Mouse (Mus musculus): ENCODE measurements around the gene Sfpq.
"Not testable (repeated sequence)": the region's sequence is repeated elsewhere in the genome, so short reads cannot be mapped to it uniquely, and the experiment has no call there.

The Sfpq gene

DNA sequence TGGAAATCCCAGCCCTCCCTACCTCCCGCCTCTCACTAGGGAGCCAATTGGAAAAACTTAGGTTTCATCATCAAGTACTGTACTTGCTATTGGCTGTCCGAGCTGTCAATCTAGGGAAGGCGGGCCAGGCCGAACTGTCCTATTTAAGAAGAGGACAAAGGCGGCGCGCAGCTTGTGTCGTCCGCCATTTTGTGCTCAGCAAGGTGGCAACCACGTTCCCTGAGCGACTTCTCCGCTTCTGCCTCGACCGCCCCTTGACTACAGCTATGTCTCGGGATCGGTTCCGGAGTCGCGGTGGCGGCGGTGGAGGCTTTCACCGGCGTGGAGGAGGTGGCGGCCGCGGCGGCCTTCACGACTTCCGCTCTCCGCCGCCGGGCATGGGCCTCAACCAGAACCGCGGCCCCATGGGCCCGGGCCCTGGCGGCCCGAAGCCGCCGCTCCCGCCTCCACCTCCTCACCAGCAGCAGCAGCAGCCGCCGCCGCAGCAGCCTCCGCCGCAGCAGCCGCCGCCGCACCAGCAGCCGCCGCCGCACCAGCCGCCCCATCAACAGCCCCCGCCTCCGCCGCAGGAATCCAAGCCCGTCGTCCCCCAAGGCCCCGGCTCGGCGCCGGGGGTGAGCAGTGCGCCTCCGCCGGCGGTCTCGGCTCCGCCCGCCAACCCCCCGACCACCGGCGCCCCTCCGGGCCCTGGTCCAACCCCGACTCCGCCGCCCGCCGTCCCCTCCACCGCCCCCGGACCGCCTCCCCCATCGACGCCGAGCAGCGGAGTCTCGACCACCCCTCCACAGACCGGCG lies at the start of gene Sfpq:
Sfpq (plus strand) TSS at position 174 of the 795 bp plus-strand sequence.
- DNase-seq (ENCODE audit: extremely low read depth, low read depth, low spot score) = peak; percentile 85

DNA sequence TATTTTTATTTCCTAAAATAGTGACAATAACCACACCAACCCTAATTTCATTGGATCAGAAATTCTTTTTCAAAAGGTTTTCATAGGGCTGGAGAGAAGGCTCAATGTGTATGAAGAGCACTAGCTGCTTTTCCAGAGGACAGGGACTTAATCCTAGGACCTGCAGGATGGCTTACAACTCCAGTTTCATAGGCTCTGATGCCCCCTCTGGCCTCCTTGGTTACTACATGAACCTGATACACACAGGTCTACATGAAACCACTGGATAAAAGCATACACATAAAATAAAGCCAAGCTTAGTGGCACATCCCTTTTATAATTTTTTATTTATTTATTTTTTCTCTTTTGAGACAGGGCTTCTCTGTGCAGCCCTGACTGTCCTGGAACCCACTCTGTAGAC lies 43.7 kb upstream of the Sfpq start:
- DNase-seq (ENCODE audit: extremely low read depth, low read depth, low spot score) = no peak

DNA sequence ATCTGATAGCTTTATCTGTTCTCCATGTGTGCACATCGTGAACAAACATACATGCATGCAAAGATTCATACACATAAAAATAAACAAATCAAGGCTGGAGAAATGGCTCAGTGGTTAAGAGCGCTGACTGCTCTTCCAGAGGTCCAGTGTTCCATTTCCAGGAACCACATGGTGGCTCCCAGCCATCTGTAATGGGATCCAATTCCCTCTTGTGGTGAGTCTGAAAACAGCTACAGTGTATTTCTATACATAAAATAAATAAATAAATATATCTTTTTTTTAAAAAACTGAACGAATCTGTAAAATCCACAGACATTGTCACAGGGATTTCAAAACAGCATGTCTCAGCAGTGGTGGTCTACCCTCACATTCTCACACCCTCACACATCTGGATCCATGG lies 42.4 kb upstream of the Sfpq start:
- DNase-seq (ENCODE audit: extremely low read depth, low read depth, low spot score) = no peak

DNA sequence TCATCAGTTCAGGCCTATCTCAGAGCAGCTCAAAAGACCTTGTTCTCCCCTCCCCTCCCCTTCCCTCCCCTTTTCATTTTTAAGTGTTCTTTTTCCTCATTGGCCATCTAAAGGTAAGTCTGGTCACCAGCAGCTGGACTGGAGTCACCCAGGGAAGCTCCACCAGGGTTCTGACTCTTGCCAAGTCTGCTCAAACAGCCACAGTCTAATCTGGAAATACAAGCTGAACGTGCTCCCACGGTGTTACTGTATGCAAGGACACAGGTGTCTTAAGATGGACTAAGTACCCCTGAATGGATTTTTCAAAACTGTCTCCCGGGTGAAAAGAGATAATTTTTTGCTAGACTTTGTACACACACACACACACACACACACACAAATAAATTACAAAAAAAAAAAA lies 37.8 kb upstream of the Sfpq start:
- DNase-seq (ENCODE audit: extremely low read depth, low read depth, low spot score) = peak; percentile 70

DNA sequence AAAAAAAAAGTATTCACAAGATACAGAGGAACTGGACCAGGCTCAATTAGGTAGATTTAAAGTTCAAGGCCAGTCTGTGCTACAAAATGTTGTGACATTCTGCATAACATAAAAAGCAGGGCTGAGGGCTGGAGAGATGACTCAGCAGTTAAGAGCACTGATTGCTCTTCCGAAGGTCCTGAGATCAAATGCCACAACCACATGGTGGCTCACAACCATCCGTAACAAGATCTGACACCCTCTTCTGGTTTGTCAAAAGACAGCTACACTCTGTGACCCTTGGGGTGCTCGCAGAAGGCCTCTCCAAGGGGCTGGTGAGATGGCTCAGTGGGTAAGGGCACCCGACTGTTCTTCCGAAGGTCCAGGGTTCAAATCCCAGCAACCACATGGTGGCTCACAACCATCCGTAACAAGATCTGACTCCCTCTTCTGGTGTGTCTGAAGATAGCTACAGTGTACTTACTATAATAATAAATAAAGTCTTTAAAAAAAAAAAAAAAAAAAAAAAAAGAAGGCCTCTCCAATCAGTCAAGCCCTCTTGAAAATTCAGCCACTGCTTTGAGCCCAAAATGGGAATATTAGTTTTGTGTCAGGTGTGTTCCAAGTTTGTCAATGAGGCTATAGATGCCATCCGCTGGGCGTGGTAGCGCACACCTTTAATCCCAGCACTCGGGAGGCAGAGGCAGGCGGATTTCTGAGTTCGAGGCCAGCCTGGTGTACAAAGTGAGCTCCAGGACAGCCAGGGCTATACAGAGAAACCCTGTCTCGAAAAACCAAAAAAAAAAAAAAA lies 37.2 kb upstream of the Sfpq start:
- not testable (repeated sequence) for DNase-seq (ENCODE audit: extremely low read depth, low read depth, low spot score)

DNA sequence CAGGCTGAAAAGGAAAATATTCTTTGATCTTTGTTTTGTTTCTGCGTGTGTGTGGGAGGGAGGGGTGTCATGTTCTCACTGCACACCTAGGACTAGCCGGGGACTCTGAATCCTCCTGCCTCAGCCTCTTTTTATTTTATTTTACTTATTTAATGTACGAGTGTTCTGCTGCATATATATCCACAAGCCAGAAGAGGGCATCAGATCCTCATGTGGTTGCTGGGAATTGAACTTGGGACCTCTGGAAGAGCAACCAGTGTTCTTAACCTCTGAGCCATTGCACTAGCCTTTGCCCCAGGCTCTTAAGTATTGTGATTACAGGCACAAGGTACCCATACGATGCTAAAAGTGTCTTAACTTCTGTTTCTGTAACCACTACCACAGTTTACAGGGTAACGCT lies 34.4 kb upstream of the Sfpq start:
- no peak for DNase-seq (ENCODE audit: extremely low read depth, low read depth, low spot score)

DNA sequence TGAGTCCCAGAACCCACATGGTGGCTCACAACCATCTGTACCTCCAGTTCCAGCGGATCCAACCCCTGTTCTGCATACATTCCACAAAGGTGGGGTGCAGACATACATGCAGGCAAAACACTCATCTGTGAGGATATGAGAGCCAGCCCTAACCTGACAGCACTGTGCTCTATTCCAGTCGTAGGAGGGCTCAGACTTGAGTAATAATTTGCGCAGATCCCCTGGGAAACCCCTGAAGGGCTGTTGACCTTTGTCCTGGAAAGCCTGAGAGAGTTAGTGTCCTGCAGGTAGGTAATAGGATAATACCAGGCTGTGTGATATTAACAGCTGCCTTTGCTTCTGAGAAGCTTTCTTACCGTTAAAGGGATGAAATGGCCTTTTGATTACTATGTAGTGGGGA lies 32.6 kb upstream of the Sfpq start:
- no peak for DNase-seq (ENCODE audit: extremely low read depth, low read depth, low spot score)

DNA sequence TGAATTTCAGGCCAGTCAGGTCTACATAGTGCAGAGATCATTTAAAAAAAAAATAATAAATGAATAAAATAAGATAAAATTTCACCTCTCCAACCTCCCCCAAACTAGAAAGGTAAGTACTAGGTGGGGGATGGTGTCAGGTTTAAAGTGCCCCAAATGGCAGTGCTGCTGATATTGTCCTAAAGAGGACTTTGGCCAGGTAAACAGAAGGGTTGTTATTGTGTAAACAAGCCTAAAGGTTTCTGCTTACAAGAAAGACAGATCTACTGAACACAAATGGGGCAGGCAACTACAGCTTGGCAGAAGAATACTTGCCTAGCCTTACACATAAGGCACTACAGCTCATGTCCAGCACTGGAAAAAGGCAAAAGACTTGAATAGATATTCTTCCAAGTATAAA lies 30.6 kb upstream of the Sfpq start:
- no peak for DNase-seq (ENCODE audit: extremely low read depth, low read depth, low spot score)

DNA sequence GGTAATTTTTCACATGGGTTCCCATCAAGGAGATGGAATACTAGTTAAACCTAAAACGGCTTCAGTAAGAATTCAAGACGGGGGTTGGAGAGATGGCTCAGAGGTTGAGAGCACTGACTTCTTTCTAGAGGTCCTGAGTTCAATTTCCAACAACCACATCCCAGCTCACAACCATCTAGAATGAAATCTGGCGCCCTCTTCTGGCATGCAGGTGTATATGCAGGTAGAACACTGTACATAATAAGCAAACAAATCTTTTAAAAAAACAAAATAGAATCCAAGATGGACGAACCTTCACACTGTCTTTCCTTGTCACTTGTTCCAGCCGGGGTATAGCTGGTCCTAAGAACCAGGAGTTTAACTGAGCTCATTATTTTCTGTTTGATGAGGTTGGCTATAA lies 28.8 kb upstream of the Sfpq start:
- DNase-seq (ENCODE audit: extremely low read depth, low read depth, low spot score) = no peak

DNA sequence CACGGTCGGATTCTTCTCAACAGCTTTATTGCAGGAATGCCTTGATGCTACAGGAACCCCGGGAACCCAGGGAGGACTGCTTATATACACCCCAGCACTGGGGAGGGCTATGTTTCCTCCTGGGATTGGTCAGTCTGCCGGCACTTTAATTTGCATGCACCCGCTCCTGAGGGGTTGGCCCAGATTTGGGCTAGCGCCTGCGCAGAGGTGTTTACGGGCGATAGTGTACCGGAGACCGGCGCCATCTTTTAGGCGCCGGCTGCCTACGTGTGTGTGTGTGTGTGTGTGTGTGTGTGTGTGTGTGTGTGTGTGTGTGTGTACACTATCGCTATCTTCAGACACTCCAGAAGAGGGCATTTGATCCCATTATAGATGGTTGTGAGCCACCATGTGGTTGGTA lies 21.8 kb upstream of the Sfpq start:
- not testable (repeated sequence) for DNase-seq (ENCODE audit: extremely low read depth, low read depth, low spot score)

DNA sequence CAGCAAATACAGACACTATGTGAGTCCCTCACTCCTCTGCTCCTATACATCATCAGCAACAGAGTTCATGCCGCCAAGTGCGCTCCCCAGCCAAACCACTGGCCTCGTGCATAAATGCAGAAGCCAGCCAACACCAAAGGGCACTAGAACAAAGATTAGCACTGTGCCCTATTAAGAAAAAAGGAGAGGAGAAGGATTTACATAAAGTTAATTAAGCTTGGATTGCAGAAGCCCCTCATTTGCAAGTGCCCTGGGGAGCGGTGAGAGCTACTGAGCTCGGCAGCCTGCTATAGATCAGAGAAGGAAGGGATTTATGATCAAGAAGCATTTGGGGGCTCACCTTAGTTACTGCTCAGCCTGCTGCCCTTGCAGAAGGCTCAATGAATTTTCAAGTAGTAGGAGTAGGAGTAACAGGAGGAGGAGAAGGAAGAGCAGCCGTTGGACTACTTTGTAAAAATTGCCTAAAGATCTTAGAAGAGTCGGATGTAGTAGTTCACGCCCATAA lies 20.5 kb upstream of the Sfpq start:
- no peak for DNase-seq (ENCODE audit: extremely low read depth, low read depth, low spot score)

DNA sequence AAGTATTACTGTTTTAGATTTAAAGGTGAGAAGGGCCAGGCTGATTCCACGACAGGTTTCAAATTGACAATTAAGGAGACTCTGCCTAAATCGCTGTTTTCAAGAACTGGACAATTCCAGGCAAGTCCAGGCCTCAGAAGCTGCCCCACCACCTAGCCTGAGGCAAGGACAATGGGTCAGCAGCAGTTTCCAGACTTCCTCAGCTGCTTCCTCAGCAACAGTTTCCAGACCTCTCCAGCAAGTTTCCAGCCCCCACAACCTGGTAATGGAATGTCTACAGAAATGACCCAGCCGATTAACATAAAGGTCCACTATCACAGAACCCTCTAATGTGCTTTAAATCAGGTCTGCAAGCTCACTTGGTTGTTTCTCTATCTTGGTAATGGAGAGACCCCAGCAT lies 16.7 kb upstream of the Sfpq start:
- no peak for DNase-seq (ENCODE audit: extremely low read depth, low read depth, low spot score)

DNA sequence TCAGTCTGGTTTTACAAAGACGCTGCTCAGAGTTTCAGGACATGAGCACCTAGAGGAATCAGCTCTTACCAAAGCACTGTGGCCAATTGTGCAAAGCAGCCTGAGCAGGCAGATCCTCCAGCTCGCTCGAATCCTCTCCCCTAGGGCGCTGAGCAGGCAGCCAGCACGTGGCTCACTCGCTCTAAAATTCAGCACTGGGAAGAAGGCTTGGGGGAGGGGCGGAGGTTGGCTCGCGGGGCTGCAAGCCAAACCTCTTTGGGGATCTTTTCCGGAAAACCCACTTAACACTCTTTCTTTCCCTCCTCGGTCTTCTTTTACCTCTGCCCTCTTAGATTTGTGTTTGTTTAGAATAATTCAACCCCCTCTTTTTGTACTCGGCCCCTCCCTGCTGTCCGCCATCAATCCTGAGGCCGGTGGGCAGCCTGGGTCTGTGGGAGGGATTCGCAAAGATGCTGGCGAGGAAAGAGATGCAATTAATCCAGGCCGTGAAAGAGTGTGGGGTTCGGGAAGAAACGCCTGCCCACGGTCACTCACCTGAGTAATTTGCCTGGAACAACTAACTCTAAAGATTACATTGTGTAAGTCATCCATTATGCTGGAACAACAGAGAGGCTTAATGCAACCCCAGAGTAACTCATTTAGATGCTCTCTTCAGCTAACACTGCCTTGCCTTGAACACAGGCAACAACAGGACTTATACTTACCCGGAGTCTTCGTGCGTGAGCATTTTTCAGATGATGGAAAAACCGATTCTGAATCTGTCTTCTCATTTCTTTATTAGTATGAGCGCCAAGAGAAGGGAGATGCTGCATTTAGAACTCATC lies 15.8 kb upstream of the Sfpq start:
- DNase-seq (ENCODE audit: extremely low read depth, low read depth, low spot score) = no peak

DNA sequence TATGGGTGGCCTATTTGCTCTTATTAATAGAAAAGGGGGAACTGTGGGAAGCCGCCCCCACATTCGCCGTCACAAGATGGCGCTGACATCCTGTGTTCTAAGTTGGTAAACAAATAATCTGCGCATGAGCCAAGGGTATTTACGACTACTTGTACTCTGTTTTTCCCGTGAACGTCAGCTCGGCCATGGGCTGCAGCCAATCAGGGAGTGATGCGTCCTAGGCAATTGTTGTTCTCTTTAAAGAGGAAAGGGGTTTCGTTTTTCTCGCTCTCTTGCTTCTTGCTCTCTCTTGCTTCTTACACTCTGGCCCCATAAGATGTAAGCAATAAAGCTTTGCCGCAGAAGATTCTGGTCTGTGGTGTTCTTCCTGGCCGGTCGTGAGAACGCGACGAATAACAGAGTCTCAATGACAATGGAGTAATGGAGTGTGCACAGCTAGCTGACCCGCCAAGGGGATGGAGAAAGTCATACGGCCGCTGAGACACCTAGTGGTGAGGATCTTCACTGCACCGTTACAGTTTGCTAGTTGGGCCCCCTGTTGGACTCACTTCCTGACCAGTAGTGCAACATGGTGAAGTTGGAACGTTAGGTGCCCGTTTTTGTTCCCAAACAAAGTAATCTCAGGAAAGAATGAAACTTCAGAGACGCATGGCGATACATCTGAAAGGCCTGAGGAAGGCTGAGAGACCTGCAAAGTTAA lies 5.7 kb upstream of the Sfpq start:
- DNase-seq (ENCODE audit: extremely low read depth, low read depth, low spot score) = not testable (repeated sequence)

DNA sequence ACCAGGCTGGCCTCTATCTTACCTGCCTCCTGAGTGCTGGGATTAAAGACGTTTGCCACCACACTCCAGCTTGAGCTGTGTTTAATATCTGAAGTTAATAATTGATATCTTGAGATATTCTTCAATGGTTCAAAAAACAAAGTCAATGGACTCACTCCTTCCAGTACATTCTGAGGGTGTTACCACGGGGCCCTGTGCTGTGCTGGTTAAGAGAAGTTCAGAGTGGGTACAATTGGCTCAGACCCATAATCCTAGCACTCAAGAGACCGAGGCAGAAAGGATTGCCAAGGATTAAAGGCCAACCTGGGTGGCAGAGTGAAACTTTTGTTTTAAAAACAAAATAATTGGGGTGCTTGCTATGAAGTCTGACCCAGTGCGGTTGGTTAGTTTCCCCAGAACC lies 4.8 kb upstream of the Sfpq start:
- no peak for DNase-seq (ENCODE audit: extremely low read depth, low read depth, low spot score)

DNA sequence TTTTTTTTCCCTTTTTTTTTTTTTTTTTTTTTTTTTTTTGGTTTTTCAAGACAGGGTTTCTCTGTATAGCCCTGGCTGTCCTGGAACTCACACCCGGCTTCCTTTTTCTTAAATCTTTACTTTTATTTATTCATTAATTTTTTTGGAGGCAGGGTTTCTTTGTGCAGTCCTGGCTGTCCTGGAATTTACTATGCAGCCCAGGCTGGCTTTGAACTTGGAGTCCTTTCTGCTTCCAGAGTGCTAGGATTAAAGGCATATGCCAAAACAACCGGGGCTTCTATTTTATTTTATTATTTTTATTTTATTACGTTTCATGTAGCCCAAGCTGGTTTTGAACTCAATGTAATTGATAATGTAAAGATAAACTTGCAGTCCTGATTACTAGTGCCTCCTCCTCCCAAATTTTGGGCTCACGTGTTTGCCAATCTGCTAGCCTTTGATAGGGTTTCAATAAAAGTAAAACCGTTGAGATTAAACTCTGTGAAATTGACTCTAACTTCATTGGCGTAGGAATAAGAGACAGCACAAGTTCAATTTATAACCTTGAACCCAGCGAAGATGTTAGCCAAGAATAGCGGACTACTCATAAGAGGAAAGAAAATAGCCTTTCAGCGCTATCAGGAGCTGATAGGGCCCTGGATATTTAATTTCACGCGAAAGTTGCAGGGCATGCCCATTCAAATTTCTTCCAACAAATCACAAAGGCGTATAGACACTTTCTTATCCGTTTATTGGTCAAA lies 543 bp upstream of the Sfpq start:
- DNase-seq (ENCODE audit: extremely low read depth, low read depth, low spot score) = no peak

DNA sequence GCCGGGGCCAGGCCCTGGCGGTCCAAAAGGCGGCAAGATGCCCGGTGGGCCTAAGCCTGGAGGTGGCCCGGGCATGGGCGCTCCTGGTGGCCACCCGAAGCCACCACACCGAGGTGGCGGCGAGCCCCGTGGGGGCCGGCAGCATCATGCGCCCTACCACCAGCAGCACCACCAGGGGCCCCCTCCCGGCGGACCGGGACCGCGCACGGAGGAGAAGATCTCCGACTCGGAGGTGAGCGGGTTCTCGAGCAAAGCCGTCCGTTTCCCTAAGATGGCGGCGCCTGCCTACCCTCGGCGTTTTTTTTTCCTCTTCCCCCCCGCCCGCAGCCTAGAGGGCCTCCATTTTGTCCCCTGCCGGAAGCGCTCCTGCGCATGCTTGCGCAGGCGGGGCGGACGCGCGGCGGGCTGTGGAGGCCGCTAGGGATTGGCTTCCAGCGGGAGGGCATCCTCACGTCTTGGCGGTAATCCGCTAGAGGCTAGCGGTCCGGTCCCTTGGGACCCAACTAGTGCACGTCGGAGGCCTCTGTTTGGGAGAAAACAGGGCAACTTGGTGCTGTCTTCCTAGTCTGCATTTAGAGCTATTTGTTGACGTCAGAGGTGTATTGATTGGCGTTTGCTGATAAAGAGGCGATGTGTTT lies 984 bp downstream of the Sfpq start:
- DNase-seq (ENCODE audit: extremely low read depth, low read depth, low spot score) = no peak

DNA sequence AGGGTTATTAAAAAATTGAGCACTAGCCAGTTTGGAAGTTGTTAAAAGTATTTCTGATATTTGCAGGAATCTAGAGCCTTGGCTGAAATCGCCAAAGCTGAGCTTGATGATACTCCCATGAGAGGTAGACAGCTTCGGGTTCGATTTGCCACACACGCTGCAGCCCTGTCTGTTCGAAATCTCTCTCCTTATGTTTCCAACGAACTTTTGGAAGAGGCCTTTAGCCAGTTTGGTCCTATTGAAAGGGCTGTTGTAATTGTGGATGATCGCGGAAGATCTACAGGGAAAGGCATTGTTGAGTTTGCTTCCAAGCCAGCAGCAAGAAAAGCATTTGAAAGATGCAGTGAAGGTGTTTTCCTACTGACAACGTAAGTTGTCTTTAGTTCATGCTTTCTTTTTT lies 2.1 kb downstream of the Sfpq start:
- no peak for DNase-seq (ENCODE audit: extremely low read depth, low read depth, low spot score)

DNA sequence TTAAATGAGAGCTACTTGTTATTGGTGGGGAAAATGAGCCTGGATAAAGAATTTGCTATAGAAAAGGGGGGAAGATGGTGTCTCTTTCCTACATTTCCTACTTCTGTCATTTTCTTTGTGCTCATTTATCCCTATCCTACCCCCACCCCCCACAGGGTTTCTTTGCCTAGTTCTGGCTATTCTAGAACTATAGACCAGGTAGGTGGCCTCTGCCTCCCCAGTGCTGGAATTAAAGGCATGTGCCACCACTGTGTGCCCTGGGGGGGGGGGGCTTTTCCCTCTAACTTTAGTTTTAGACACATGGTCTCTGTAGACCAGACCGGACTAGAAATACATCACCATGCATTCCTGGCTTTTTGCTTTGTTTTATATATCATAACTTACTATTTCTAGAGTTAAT lies 3.1 kb downstream of the Sfpq start:
- DNase-seq (ENCODE audit: extremely low read depth, low read depth, low spot score) = no peak

DNA sequence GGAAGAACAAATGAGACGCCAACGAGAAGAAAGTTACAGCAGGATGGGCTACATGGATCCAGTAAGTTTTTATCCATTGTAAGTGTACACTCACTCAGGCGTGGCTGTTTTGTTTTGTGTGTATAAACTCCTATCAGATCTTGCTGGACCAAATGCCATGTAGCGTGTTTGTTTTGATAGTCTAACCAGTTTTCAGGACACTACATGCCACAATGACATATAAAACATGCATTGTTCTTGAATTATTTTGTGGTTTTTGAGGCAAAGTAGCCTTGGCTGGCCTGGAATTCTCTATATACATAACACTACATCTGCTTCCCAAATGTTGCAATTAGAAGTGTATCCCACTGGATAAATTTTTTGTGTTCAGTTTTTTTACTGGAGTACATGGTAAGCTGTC lies 5.7 kb downstream of the Sfpq start:
- no peak for DNase-seq (ENCODE audit: extremely low read depth, low read depth, low spot score)

All from fat pad, adult 2 months (tissue).